9 mouse cellular contexts compared by ENCODE assay signal in genomic region chr12:70679701-70680425, GRCm38 (mm10).
DNase-seq lines count a peak whose midpoint lies in the region; ATAC-seq lines count a peak whose summit lies in the region.
"Had no signal": no experiment of that assay in that cellular context is flagged by ENCODE, and none has a peak within 500 bp of the region (broad histone marks: within the 10 kb centered on the region; RNA-seq: fewer than 3 reads in every experiment).

No protein-coding gene starts in this region.

- no peak overlapping the region for H3K27ac ChIP-seq in limb, embryonic 11.5 days (replicated peaks; ENCODE audit: low read depth, low read length)
- H3K27ac ChIP-seq in liver, embryonic 12.5 days, result no peak overlapping the region
- H3K27ac ChIP-seq: liver, embryonic 13.5 days had no signal

- no peak overlapping the region for H3K4me2 ChIP-seq in limb, embryonic 11.5 days (ENCODE audit: low read depth, severe bottlenecking)
- no peak overlapping the region for H3K4me2 ChIP-seq in liver, embryonic 12.5 days
- H3K4me2 ChIP-seq: liver, embryonic 13.5 days had no signal

- H3K27me3 ChIP-seq in limb, embryonic 11.5 days (ENCODE audit: control insufficient read depth, insufficient read depth, low read length), result no peaks in the 10 kb centered on the region
- H3K27me3 ChIP-seq in liver, embryonic 12.5 days (replicated peaks), result no peaks in the 10 kb centered on the region
- H3K27me3 ChIP-seq: liver, embryonic 13.5 days had no signal

- no peak overlapping the region for H3K4me3 ChIP-seq in limb, embryonic 11.5 days (ENCODE audit: low read depth, low read length)
- no peak overlapping the region for H3K4me3 ChIP-seq in liver, embryonic 12.5 days
- H3K4me3 ChIP-seq: liver, embryonic 13.5 days had no signal

- H3K9ac ChIP-seq in limb, embryonic 11.5 days (ENCODE audit: low read length), result no peak overlapping the region
- H3K9ac ChIP-seq in liver, embryonic 12.5 days, result no peak overlapping the region
- H3K9ac ChIP-seq: liver, embryonic 13.5 days had no signal

- peak; percentile 40 to 59 for DNase-seq in cerebellum, postnatal 14 days
- no peak for DNase-seq in cerebellum, adult 8-10 months
- DNase-seq in ES-CJ7 (ENCODE audit: low read depth, low spot score), result peak; percentile 34
- DNase-seq in gastrocnemius, postnatal 4 days (ENCODE audit: low spot score in 2 of 2), result peak; percentile 58 to 82
- peak; percentile 41 for DNase-seq in limb, embryonic 11.5 days (ENCODE audit: low spot score)
- DNase-seq in right cerebral cortex, adult 18-20 months, result peak; percentile 44
- no peak for DNase-seq in thymus, adult 18-20 months
- DNase-seq: liver, embryonic 13.5 days had no signal

- no peaks in the 10 kb centered on the region for H3K9me3 ChIP-seq in limb, embryonic 11.5 days (ENCODE audit: control insufficient read depth, low read length)
- H3K9me3 ChIP-seq in liver, embryonic 12.5 days (replicated peaks), result no peaks in the 10 kb centered on the region
- H3K9me3 ChIP-seq: liver, embryonic 13.5 days had no signal

- no peaks in the 10 kb centered on the region for H3K36me3 ChIP-seq in limb, embryonic 11.5 days (ENCODE audit: control insufficient read depth, insufficient read depth, low read length)
- no peaks in the 10 kb centered on the region for H3K36me3 ChIP-seq in liver, embryonic 12.5 days
- H3K36me3 ChIP-seq: liver, embryonic 13.5 days had no signal

- 69% methylated on average over 20 of the region's 20 CpGs for WGBS in limb, embryonic 11.5 days
- 74% methylated on average over 20 of the region's 20 CpGs for WGBS in liver, embryonic 12.5 days (ENCODE audit: insufficient replicate concordance)

- no peak for ATAC-seq in limb, embryonic 11.5 days (ENCODE audit: insufficient number of reproducible peaks, low FRiP score, low TSS enrichment, low read depth)
- no peak for ATAC-seq in liver, embryonic 12.5 days

- H3K4me1 ChIP-seq in limb, embryonic 11.5 days (ENCODE audit: control insufficient read depth, insufficient read depth, low read length), result no peaks in the 10 kb centered on the region
- no peaks in the 10 kb centered on the region for H3K4me1 ChIP-seq in liver, embryonic 12.5 days
- H3K4me1 ChIP-seq: liver, embryonic 13.5 days had no signal

Comparison
In these comparisons a context has a peak if more than half of its experiments do, and no peak if none do; other contexts are left out.
1. DNase-seq: peak in cerebellum, postnatal 14 days (2 of 2), ES-CJ7 (single experiment), gastrocnemius, postnatal 4 days (2 of 2), limb, embryonic 11.5 days (single experiment) and right cerebral cortex, adult 18-20 months (single experiment); none in cerebellum, adult 8-10 months (single experiment) and thymus, adult 18-20 months (0 of 2).